In the genomic region with DNA sequence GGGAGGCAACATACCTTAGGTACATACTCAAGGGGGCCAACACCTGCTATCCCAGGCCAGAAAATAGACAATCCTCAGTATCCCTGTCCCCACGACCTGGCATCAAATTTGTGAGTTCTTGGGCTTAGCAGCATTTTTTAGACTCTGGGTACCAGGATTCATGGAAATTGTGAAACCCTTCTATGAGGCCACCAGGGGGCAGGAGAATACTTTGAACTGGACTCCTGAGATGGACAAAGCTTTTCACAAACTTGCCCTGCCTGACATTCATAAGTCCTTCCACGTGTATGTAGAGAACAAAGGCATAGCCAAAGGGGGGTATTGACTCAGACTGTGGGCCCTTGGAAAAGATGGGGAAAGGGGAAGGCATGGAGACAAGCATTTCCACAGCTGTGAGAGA, we compare ENCODE assay signal across 9 mouse cellular contexts. TPM values are rescaled to one million over a fixed set of nuclear protein-coding genes. Genes with fewer than 3 reads are reported as not detected.
A peak's percentile ranks its signal among the peaks of the same experiment; 100 is the strongest.
DNase-seq lines count a peak whose midpoint lies in the region; ATAC-seq and TF ChIP-seq lines count a peak whose summit lies in the region.
"Had no signal": no experiment of that assay in that cellular context is flagged by ENCODE, and none has a peak within 500 bp of the region (broad histone marks: within the 10 kb centered on the region; RNA-seq: fewer than 3 reads in every experiment).

No protein-coding gene starts in this region.

- no peaks in the 10 kb centered on the region for H3K27me3 ChIP-seq in liver, embryonic 11.5 days (replicated peaks; ENCODE audit: control insufficient read depth, insufficient read depth, low read length)
- H3K27me3 ChIP-seq in kidney, postnatal 0 days (ENCODE audit: insufficient read depth, low read length): no peaks in the 10 kb centered on the region
- no peaks in the 10 kb centered on the region for H3K27me3 ChIP-seq in intestine, embryonic 16.5 days (replicated peaks; ENCODE audit: control insufficient read depth, insufficient read depth, low read length)
- H3K27me3 ChIP-seq: limb, embryonic 13.5 days had no signal

- H3K4me2 ChIP-seq in liver, embryonic 11.5 days: no peak overlapping the region
- H3K4me2 ChIP-seq in kidney, postnatal 0 days (ENCODE audit: low read length): no peak overlapping the region
- H3K4me2 ChIP-seq in intestine, embryonic 16.5 days (ENCODE audit: low read depth, low read length): no peak overlapping the region
- H3K4me2 ChIP-seq: limb, embryonic 13.5 days had no signal

- peaks cover 19% of the 10 kb centered on the region for H3K9me3 ChIP-seq in liver, embryonic 11.5 days (ENCODE audit: control insufficient read depth, low read length)
- peaks cover 7% of the 10 kb centered on the region; the same call in 1 of the 2 replicates for H3K9me3 ChIP-seq in kidney, postnatal 0 days (replicated peaks; ENCODE audit: low read length)
- peaks cover 25% of the 10 kb centered on the region for H3K9me3 ChIP-seq in intestine, embryonic 16.5 days (ENCODE audit: control insufficient read depth, low read length)

- DNase-seq in adrenal gland, adult 18-20 months (ENCODE audit: low spot score in 2 of 2): peak; percentile 16 to 24
- no peak for DNase-seq in adrenal gland, postnatal 4 days (ENCODE audit: low spot score in 2 of 2)
- DNase-seq in liver: peak; percentile 43
- no peak for DNase-seq in liver, embryonic 11.5 days (ENCODE audit: low spot score)
- DNase-seq in adrenal gland, postnatal 25 days: peak; percentile 4
- DNase-seq in kidney, postnatal 0 days (ENCODE audit: low spot score): peak; percentile 44
- DNase-seq in right cerebral cortex, postnatal 25 days: no peak

- no peaks in the 10 kb centered on the region for H3K4me1 ChIP-seq in liver, embryonic 11.5 days (replicated peaks; ENCODE audit: control insufficient read depth, insufficient read depth, low read length)
- H3K4me1 ChIP-seq in kidney, postnatal 0 days (replicated peaks; ENCODE audit: insufficient read depth, low read length): no peaks in the 10 kb centered on the region
- no peaks in the 10 kb centered on the region for H3K4me1 ChIP-seq in intestine, embryonic 16.5 days (ENCODE audit: control insufficient read depth, insufficient read depth, low read length)
- H3K4me1 ChIP-seq: limb, embryonic 13.5 days had no signal

- no peak overlapping the region for H3K9ac ChIP-seq in liver, embryonic 11.5 days (ENCODE audit: low read depth, low read length)
- H3K9ac ChIP-seq in kidney, postnatal 0 days (ENCODE audit: low read depth, low read length): no peak overlapping the region
- no peak overlapping the region for H3K9ac ChIP-seq in intestine, embryonic 16.5 days (ENCODE audit: low read depth, low read length)
- H3K9ac ChIP-seq: limb, embryonic 13.5 days had no signal

- TF ChIP-seq CTCF in kidney, postnatal 0 days (IDR thresholded peaks at IDR 0.05; ENCODE audit: low read depth): peak; percentile 64

- no peak overlapping the region for H3K4me3 ChIP-seq in liver, embryonic 11.5 days (ENCODE audit: low read depth, low read length)
- H3K4me3 ChIP-seq in kidney, postnatal 0 days (replicated peaks; ENCODE audit: low read depth, low read length): no peak overlapping the region
- no peak overlapping the region for H3K4me3 ChIP-seq in intestine, embryonic 16.5 days (ENCODE audit: low read length)
- H3K4me3 ChIP-seq: limb, embryonic 13.5 days had no signal

- no peaks in the 10 kb centered on the region for H3K36me3 ChIP-seq in liver, embryonic 11.5 days (ENCODE audit: control insufficient read depth, insufficient read depth, low read length)
- H3K36me3 ChIP-seq in kidney, postnatal 0 days (ENCODE audit: insufficient read depth, low read length): no peaks in the 10 kb centered on the region
- H3K36me3 ChIP-seq in intestine, embryonic 16.5 days (ENCODE audit: control insufficient read depth, insufficient read depth, low read length): no peaks in the 10 kb centered on the region
- H3K36me3 ChIP-seq: limb, embryonic 13.5 days had no signal

- 41% methylated on average over 2 of the region's 2 CpGs for WGBS in liver, embryonic 11.5 days
- WGBS in kidney, postnatal 0 days: 36% methylated on average over 2 of the region's 2 CpGs
- 43% methylated on average over 2 of the region's 2 CpGs for WGBS in intestine, embryonic 16.5 days

- no peak for ATAC-seq in liver, embryonic 11.5 days (replicated peaks; ENCODE audit: low FRiP score)
- no peak for ATAC-seq in kidney, postnatal 0 days (replicated peaks; ENCODE audit: low FRiP score, low read depth)
- no peak for ATAC-seq in intestine, embryonic 16.5 days

- no peak overlapping the region for H3K27ac ChIP-seq in liver, embryonic 11.5 days (ENCODE audit: low read depth, low read length)
- no peak overlapping the region for H3K27ac ChIP-seq in kidney, postnatal 0 days
- no peak overlapping the region for H3K27ac ChIP-seq in intestine, embryonic 16.5 days (ENCODE audit: low read length)
- H3K27ac ChIP-seq: limb, embryonic 13.5 days had no signal

RNA-seq across cellular contexts. Expression of gene Prpf4b, which starts 17.6 kb away (rescaled TPM):
- total RNA-seq in adrenal gland, adult 18-20 months (2021): 100 to 1,000 TPM in 1 of 2 experiments, 10 to 100 TPM in 1; 83.2 to 110 TPM
- total RNA-seq in adrenal gland, postnatal 4 days (2021): 100 to 1,000 TPM; 103 to 111 TPM
- 97.7 and 99.3 TPM in 2 replicates for polyA plus RNA-seq in liver, embryonic 11.5 days (2014; fragmentation: Nextera tagmentation; extraction: Ambion mirVana)
- total RNA-seq in adrenal gland, postnatal 25 days (2021): 110 and 126 TPM in 2 replicates
- polyA plus RNA-seq in kidney, postnatal 0 days (2015; fragmentation: Nextera tagmentation; extraction: Ambion mirVana): 68.8 and 69.5 TPM in 2 replicates
- 50.9 and 55.5 TPM in 2 replicates for polyA plus RNA-seq in intestine, embryonic 16.5 days (2015; fragmentation: Nextera tagmentation; extraction: Ambion mirVana)

Comparison
In these comparisons a context has a peak if more than half of its experiments do, and no peak if none do; other contexts are left out.
1. DNase-seq: peak in adrenal gland, adult 18-20 months (2 of 2), liver (single experiment), adrenal gland, postnatal 25 days (single experiment) and kidney, postnatal 0 days (single experiment); none in adrenal gland, postnatal 4 days (0 of 2), liver, embryonic 11.5 days (single experiment) and right cerebral cortex, postnatal 25 days (single experiment).